Mouse (Mus musculus): ENCODE results near the gene Tgfbr2.

DNA sequence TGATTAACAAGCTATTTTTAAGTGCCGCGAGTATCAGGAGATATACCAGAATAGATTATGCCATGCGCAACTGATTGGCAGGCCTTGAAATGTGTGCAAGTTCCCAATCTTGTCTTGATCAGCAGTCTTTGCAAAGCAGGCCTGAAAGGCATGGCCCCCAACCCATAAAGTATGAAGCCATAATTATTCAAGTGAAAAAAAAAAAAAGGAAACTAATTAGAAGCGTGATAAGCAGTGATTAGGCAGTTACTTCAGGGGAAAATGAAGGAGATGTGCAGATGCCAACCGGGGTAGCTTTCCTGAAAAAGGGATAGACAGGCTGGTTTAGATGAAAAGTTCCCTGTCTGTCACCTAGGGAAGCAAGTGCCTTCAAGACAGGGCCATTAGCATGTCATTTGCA lies 91.9 kb downstream of the Tgfbr2 start:
- TF ChIP-seq CTCF (conservative IDR thresholded peaks at IDR 0.05; ENCODE audit: insufficient read depth, insufficient read length, low read depth, low read length) (no peak), POLR2A (IDR thresholded peaks at IDR 0.05; ENCODE audit: low read depth, low read length) (no peak)

Data from kidney, adult 2 months (tissue).